8 mouse cellular contexts compared by ENCODE assay signal in the genomic region with DNA sequence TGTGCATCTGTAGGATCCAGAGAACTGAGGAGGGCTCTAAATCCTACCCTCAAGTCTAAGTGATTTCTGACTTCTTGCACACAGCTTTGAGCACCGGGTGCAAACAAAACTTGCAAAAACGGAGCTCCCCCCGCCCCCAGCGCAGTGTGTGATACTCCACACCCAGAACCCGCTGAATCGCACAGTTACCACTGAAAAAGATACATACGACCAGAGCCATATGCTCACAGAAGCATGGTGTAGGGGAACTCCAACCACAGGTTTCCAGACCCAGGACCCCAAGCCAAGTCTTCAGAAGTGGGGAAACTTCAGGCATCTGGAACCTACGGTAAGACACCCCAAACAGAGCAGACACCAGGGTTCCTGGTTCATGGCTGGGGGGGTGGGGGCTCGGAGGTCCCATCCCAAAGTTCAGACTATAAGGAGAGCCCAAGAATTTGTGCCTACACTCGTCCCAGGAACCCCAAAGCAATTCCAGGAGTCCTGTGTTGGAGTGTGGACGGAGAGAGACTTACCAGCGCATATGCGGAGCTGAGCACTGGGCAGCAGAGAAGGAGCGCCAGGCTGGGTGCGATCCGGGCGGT. TPM values are rescaled to one million over a fixed set of nuclear protein-coding genes. Genes with fewer than 3 reads are reported as not detected.
A peak's percentile ranks its signal among the peaks of the same experiment; 100 is the strongest.
DNase-seq lines count a peak whose midpoint lies in the region; ATAC-seq and TF ChIP-seq lines count a peak whose summit lies in the region.

A gene (plus strand): TSS at position 151 of the 584 bp plus-strand sequence.

- intact Hi-C loops in heart, postnatal 14 days (cut with DNase I) = no loop called here

- peak within 1 kb of the TSS; percentile 72 for H3K4me2 ChIP-seq in embryonic facial prominence, embryonic 14.5 days (ENCODE audit: low read depth, low read length)

- H3K36me3 ChIP-seq in kidney, adult 2 months (ENCODE audit: control insufficient read depth, insufficient read depth, low read length) = no peaks in the 10 kb centered on the region; the same call in none of the 2 replicates
- peaks cover 22% of the 10 kb centered on the region for H3K36me3 ChIP-seq in embryonic facial prominence, embryonic 14.5 days (ENCODE audit: control insufficient read depth, insufficient read depth, low read length)
- H3K36me3 ChIP-seq in midbrain, embryonic 10.5 days = 0 out of 2 replicates have a peak, but pooled peaks cover 7% of the 10 kb centered on the region

- no peak for TF ChIP-seq POLR2A in kidney, adult 2 months (IDR thresholded peaks at IDR 0.05; ENCODE audit: low read depth, low read length)

- peak within 1 kb of the TSS; percentile 92 for H3K9ac ChIP-seq in embryonic facial prominence, embryonic 14.5 days (ENCODE audit: low read depth, low read length)

- peak; percentile 15 for DNase-seq in kidney, adult 2 months
- no peak for DNase-seq in kidney, adult 8-10 months
- no peak for DNase-seq in embryonic facial prominence, embryonic 14.5 days (ENCODE audit: low spot score)
- DNase-seq in heart, postnatal 14 days = no peak
- DNase-seq in midbrain, embryonic 10.5 days (ENCODE audit: low spot score) = no peak
- no peak for DNase-seq in layer of hippocampus, adult 11-12 months (ENCODE audit: low spot score)
- DNase-seq in spleen, adult 12 weeks (ENCODE audit: low spot score) = no peak
- DNase-seq in B cell, adult 2 months = no peak

- WGBS in kidney, adult 2 months = 17% methylated on average over 17 of the region's 17 CpGs
- WGBS in embryonic facial prominence, embryonic 14.5 days = 3% methylated on average over 17 of the region's 17 CpGs
- WGBS in midbrain, embryonic 10.5 days = 2% methylated on average over 17 of the region's 17 CpGs

- ATAC-seq in embryonic facial prominence, embryonic 14.5 days (ENCODE audit: low read depth) = no peak

- no peaks in the 10 kb centered on the region for H3K27me3 ChIP-seq in kidney, adult 2 months (replicated peaks; ENCODE audit: control insufficient read depth, insufficient read depth, low read length)
- H3K27me3 ChIP-seq in embryonic facial prominence, embryonic 14.5 days (replicated peaks; ENCODE audit: control insufficient read depth, insufficient read depth, low read length) = peaks cover 6% of the 10 kb centered on the region; the same call in 1 of the 2 replicates
- H3K27me3 ChIP-seq in midbrain, embryonic 10.5 days (ENCODE audit: low read depth, poor library complexity, severe bottlenecking) = peaks cover 71% of the 10 kb centered on the region

- H3K4me1 ChIP-seq in kidney, adult 2 months (ENCODE audit: control insufficient read depth, insufficient read depth, low read length) = 0 out of 2 replicates have a peak, but pooled peaks cover 9% of the 10 kb centered on the region
- peaks cover 18% of the 10 kb centered on the region; the same call in 1 of the 2 replicates for H3K4me1 ChIP-seq in embryonic facial prominence, embryonic 14.5 days (ENCODE audit: control insufficient read depth, insufficient read depth, low read length)
- peaks cover 63% of the 10 kb centered on the region for H3K4me1 ChIP-seq in midbrain, embryonic 10.5 days

- H3K9me3 ChIP-seq in embryonic facial prominence, embryonic 14.5 days (ENCODE audit: control insufficient read depth, low read length) = no peaks in the 10 kb centered on the region
- no peaks in the 10 kb centered on the region for H3K9me3 ChIP-seq in midbrain, embryonic 10.5 days (replicated peaks)

- H3K27ac ChIP-seq in kidney, adult 2 months (ENCODE audit: insufficient read depth, low read depth, low read length) = peak within 1 kb of the TSS; percentile 51
- peak within 1 kb of the TSS; percentile 95 for H3K27ac ChIP-seq in embryonic facial prominence, embryonic 14.5 days (replicated peaks; ENCODE audit: low read depth, low read length)
- peak within 1 kb of the TSS; percentile 93 for H3K27ac ChIP-seq in midbrain, embryonic 10.5 days (replicated peaks)

- no peak for TF ChIP-seq CTCF in kidney, adult 2 months (conservative IDR thresholded peaks at IDR 0.05; ENCODE audit: insufficient read depth, insufficient read length, low read depth, low read length)

- H3K4me3 ChIP-seq in kidney, adult 2 months (ENCODE audit: insufficient read depth, low read depth, low read length) = peak within 1 kb of the TSS; percentile 87
- H3K4me3 ChIP-seq in embryonic facial prominence, embryonic 14.5 days (ENCODE audit: low read depth, low read length) = peak within 1 kb of the TSS; percentile 77
- H3K4me3 ChIP-seq in midbrain, embryonic 10.5 days = peak within 1 kb of the TSS; percentile 81

RNA-seq across cellular contexts. Expression of the gene that starts here (rescaled TPM):
- 1.6 and 11.5 TPM in 2 replicates for polyA plus RNA-seq in kidney, adult 2 months (2012; rRNA removed)
- 39.1 and 53.6 TPM in 2 replicates for polyA plus RNA-seq in embryonic facial prominence, embryonic 14.5 days (2014; fragmentation: Nextera tagmentation; extraction: Ambion mirVana)
- over 10,000 TPM; 11,266 to 12,112 TPM for total RNA-seq in heart, postnatal 14 days (2021)
- 0.36 and 0.51 TPM in 2 replicates for polyA plus RNA-seq in midbrain, embryonic 10.5 days (2016; fragmentation: Nextera tagmentation; extraction: Ambion mirVana)
